Mouse (Mus musculus) gastrocnemius, postnatal 10 days (tissue): ENCODE measurements around the gene Nipal3. TPM values are rescaled to one million over a fixed set of nuclear protein-coding genes. Genes with fewer than 3 reads are reported as not detected.

Experiments
- microRNA-seq, 2 experiments: library from miRNA; unstranded; fragments of <30 nt; microRNA quantifications; one replicate each; pipeline ENCODE4 v1.2.0; 2021
- total RNA-seq, 2 experiments: library from RNA; stranded (reverse); gene quantifications; 2 replicates each; pipeline ENCODE4 v1.2.3; 2021

The Nipal3 gene
- total RNA-seq, 2 experiments from 2014 or later, result 6.4 to 6.9 TPM

Small RNA genes within 50 kb of the gene (microRNA-seq; reads per million reads assigned to microRNA genes)
- gene Gm25317, result 0 reads per million in 2 experiments
- gene Mir700, result 66.5 to 121 reads per million in 2 experiments

Other genes with a start within 250 kb of the Nipal3 start
- gene Clic4, start 222.2 kb downstream of the Nipal3 start, total RNA-seq, result 10 to 100 TPM; 56.8 to 69.7 TPM
- gene Srrm1, start 141.7 kb downstream of the Nipal3 start, total RNA-seq, result 100 to 1,000 TPM in 1 of 2 experiments, 10 to 100 TPM in 1; 74.6 to 107 TPM
- gene Ncmap, start 96.8 kb downstream of the Nipal3 start, total RNA-seq, result 10 to 100 TPM in 1 of 2 experiments, 1 to 10 TPM in 1; 9.8 to 16.8 TPM
- gene Rcan3, start 61.2 kb downstream of the Nipal3 start, total RNA-seq, result 10 to 100 TPM in 1 of 2 experiments, 1 to 10 TPM in 1; 9.9 to 11.2 TPM
- not detected for gene Stpg1, start 248 bp downstream of the Nipal3 start, total RNA-seq
- under 1 TPM; 0.18 to 0.26 TPM for gene Grhl3, start 78.6 kb upstream of the Nipal3 start, total RNA-seq
- under 1 TPM; 0.21 to 0.23 TPM for gene Ifnlr1, start 191.2 kb upstream of the Nipal3 start, total RNA-seq
- under 1 TPM; 0.09 to 0.23 TPM for gene Il22ra1, start 233.1 kb upstream of the Nipal3 start, total RNA-seq